Mouse (Mus musculus): Measurements from ENCODE around the gene Fxyd6.

GRCm38 (mm10) chr9:45433119-45433518 lies 63.1 kb downstream of the Fxyd6 start:
- no peak for TF ChIP-seq GATA1 (IDR thresholded peaks at IDR 0.05; ENCODE audit: low read length)
- no peak for TF ChIP-seq TAL1 (IDR thresholded peaks at IDR 0.05; ENCODE audit: low read length)
